Mouse (Mus musculus) c-Kit-positive CD71-positive TER-119-positive erythroid progenitor cells, embryonic 14.5 days (primary cell): Measurements from ENCODE around the gene Gm21317.
"Not testable (repeated sequence)": the region's sequence is repeated elsewhere in the genome, so short reads cannot be mapped to it uniquely, and the experiment has no call there.

Source experiments
- DNase-seq: peaks from one replicate; pipeline ENCODE4 v3.0.0-alpha.2; 2013; ENCODE audit warnings: low spot score

Gm21317 gene

GRCm38 (mm10) chrY:82224927-82225326 lies at the start of gene Gm21317:
TSS of gene Gm21317 (plus strand) at chrY:82225227.
- DNase-seq: not testable (repeated sequence)
